Mouse (Mus musculus): ENCODE data around the gene Carns1. TPM values are rescaled to one million over a fixed set of nuclear protein-coding genes. Genes with fewer than 3 reads are reported as not detected.

The Carns1 gene
- polyA plus RNA-seq, 1 experiment from 2014 or later, result 0.89 TPM

GRCm38 (mm10) chr19:4170723-4171392 is 4.4 kb downstream of the Carns1 start:
- peaks cover 6% of the 10 kb centered on the region for H3K4me1 ChIP-seq (replicated peaks; ENCODE audit: control insufficient read depth, insufficient read depth, low read length)
- 86% methylated on average over 10 of the region's 10 CpGs for WGBS
- no peak overlapping the region for H3K27ac ChIP-seq (ENCODE audit: low read depth, low read length)
- no peak for ATAC-seq (replicated peaks; ENCODE audit: low FRiP score)
- H3K9ac ChIP-seq (ENCODE audit: low read depth, low read length), result no peak overlapping the region
- no peak overlapping the region for H3K4me3 ChIP-seq (ENCODE audit: low read depth, low read length)
- no peaks in the 10 kb centered on the region for H3K9me3 ChIP-seq (ENCODE audit: control insufficient read depth, low read length)
- H3K4me2 ChIP-seq, result no peak overlapping the region
- H3K27me3 ChIP-seq (replicated peaks; ENCODE audit: control insufficient read depth, insufficient read depth, low read length), result no peaks in the 10 kb centered on the region
- no peaks in the 10 kb centered on the region for H3K36me3 ChIP-seq (ENCODE audit: control insufficient read depth, insufficient read depth, low read length)
- no peak for DNase-seq (ENCODE audit: low spot score)

GRCm38 (mm10) chr19:4169810-4170209 is 5.5 kb downstream of the Carns1 start:
- Histone ChIP-seq H3K9ac (ENCODE audit: low read depth, low read length) (peak overlapping the region; percentile 85), H3K4me3 (ENCODE audit: low read depth, low read length) (peak overlapping the region; percentile 53), H3K36me3 (ENCODE audit: control insufficient read depth, insufficient read depth, low read length) (no peaks in the 10 kb centered on the region), H3K27ac (ENCODE audit: low read depth, low read length) (peak overlapping the region; percentile 70), H3K27me3 (replicated peaks; ENCODE audit: control insufficient read depth, insufficient read depth, low read length) (no peaks in the 10 kb centered on the region), H3K4me1 (replicated peaks; ENCODE audit: control insufficient read depth, insufficient read depth, low read length) (peaks cover 6% of the 10 kb centered on the region), H3K9me3 (ENCODE audit: control insufficient read depth, low read length) (no peaks in the 10 kb centered on the region), H3K4me2 (peak overlapping the region; percentile 98)
- no peak; the same call in 1 of the 2 replicates for ATAC-seq (replicated peaks; ENCODE audit: low FRiP score)
- no peak for DNase-seq (ENCODE audit: low spot score)
- WGBS, result 10% methylated on average over 27 of the region's 27 CpGs

- peak; percentile 94 for ATAC-seq (replicated peaks; ENCODE audit: low FRiP score)
- peak; percentile 99 for DNase-seq (ENCODE audit: low spot score)
- WGBS, result under 1% methylated on average over 43 of the region's 43 CpGs
Observed at GRCm38 (mm10) chr19:4169378-4169784, 5.9 kb downstream of the Carns1 start.

GRCm38 (mm10) chr19:4166678-4167476 is 8.4 kb downstream of the Carns1 start:
- Histone ChIP-seq H3K9me3 (ENCODE audit: control insufficient read depth, low read length) (no peaks in the 10 kb centered on the region), H3K27ac (ENCODE audit: low read depth, low read length) (no peak overlapping the region), H3K9ac (ENCODE audit: low read depth, low read length) (no peak overlapping the region), H3K4me1 (replicated peaks; ENCODE audit: control insufficient read depth, insufficient read depth, low read length) (peaks cover 14% of the 10 kb centered on the region), H3K27me3 (replicated peaks; ENCODE audit: control insufficient read depth, insufficient read depth, low read length) (no peaks in the 10 kb centered on the region), H3K36me3 (ENCODE audit: control insufficient read depth, insufficient read depth, low read length) (0 out of 2 replicates have a peak, but pooled peaks cover under 1% of the 10 kb centered on the region), H3K4me2 (no peak overlapping the region), H3K4me3 (ENCODE audit: low read depth, low read length) (no peak overlapping the region)
- ATAC-seq (replicated peaks; ENCODE audit: low FRiP score), result no peak
- 59% methylated on average over 9 of the region's 9 CpGs for WGBS
- no peak for DNase-seq (ENCODE audit: low spot score)

More at GRCm38 (mm10) chr19:4169378-4169784, 5.9 kb downstream of the Carns1 start:
- peak overlapping the region; percentile 85 for H3K9ac ChIP-seq (ENCODE audit: low read depth, low read length)
- H3K36me3 ChIP-seq (ENCODE audit: control insufficient read depth, insufficient read depth, low read length), result no peaks in the 10 kb centered on the region
- no peaks in the 10 kb centered on the region for H3K27me3 ChIP-seq (replicated peaks; ENCODE audit: control insufficient read depth, insufficient read depth, low read length)
- H3K4me2 ChIP-seq, result peak overlapping the region; percentile 98
- H3K9me3 ChIP-seq (ENCODE audit: control insufficient read depth, low read length), result no peaks in the 10 kb centered on the region
- peak overlapping the region; percentile 53 for H3K4me3 ChIP-seq (ENCODE audit: low read depth, low read length)
- peak overlapping the region; percentile 70 for H3K27ac ChIP-seq (ENCODE audit: low read depth, low read length)
- peaks cover 6% of the 10 kb centered on the region for H3K4me1 ChIP-seq (replicated peaks; ENCODE audit: control insufficient read depth, insufficient read depth, low read length)

GRCm38 (mm10) chr19:4164721-4165120 is 10.6 kb downstream of the Carns1 start:
- 75% methylated on average over 2 of the region's 2 CpGs for WGBS
- Histone ChIP-seq H3K27ac (ENCODE audit: low read depth, low read length) (no peak overlapping the region), H3K4me3 (ENCODE audit: low read depth, low read length) (no peak overlapping the region), H3K9me3 (ENCODE audit: control insufficient read depth, low read length) (no peaks in the 10 kb centered on the region), H3K27me3 (replicated peaks; ENCODE audit: control insufficient read depth, insufficient read depth, low read length) (no peaks in the 10 kb centered on the region), H3K9ac (ENCODE audit: low read depth, low read length) (no peak overlapping the region), H3K36me3 (ENCODE audit: control insufficient read depth, insufficient read depth, low read length) (peaks cover 9% of the 10 kb centered on the region), H3K4me1 (replicated peaks; ENCODE audit: control insufficient read depth, insufficient read depth, low read length) (peaks cover 8% of the 10 kb centered on the region), H3K4me2 (no peak overlapping the region)
- DNase-seq (ENCODE audit: low spot score) (no peak), ATAC-seq (replicated peaks; ENCODE audit: low FRiP score) (no peak)

- no peaks in the 10 kb centered on the region for H3K27me3 ChIP-seq (replicated peaks; ENCODE audit: control insufficient read depth, insufficient read depth, low read length)
- H3K4me3 ChIP-seq (ENCODE audit: low read depth, low read length), result no peak overlapping the region
- no peak overlapping the region for H3K27ac ChIP-seq (ENCODE audit: low read depth, low read length)
- no peak overlapping the region for H3K4me2 ChIP-seq
- no peaks in the 10 kb centered on the region for H3K9me3 ChIP-seq (ENCODE audit: control insufficient read depth, low read length)
- ATAC-seq (replicated peaks; ENCODE audit: low FRiP score) (no peak), DNase-seq (ENCODE audit: low spot score) (no peak)
- H3K9ac ChIP-seq (ENCODE audit: low read depth, low read length), result no peak overlapping the region
- WGBS, result 78% methylated on average over 3 of the region's 3 CpGs
- H3K36me3 ChIP-seq (ENCODE audit: control insufficient read depth, insufficient read depth, low read length), result peaks cover 9% of the 10 kb centered on the region
- peaks cover 7% of the 10 kb centered on the region for H3K4me1 ChIP-seq (replicated peaks; ENCODE audit: control insufficient read depth, insufficient read depth, low read length)
Observed at GRCm38 (mm10) chr19:4164100-4164499, 11.2 kb downstream of the Carns1 start.

- Histone ChIP-seq H3K27ac (ENCODE audit: low read depth, low read length) (0 out of 2 replicates have a peak overlapping the region, but pooled peaks have one; percentile 22), H3K9ac (ENCODE audit: low read depth, low read length) (peak overlapping the region; percentile 77), H3K27me3 (replicated peaks; ENCODE audit: control insufficient read depth, insufficient read depth, low read length) (no peaks in the 10 kb centered on the region), H3K4me1 (replicated peaks; ENCODE audit: control insufficient read depth, insufficient read depth, low read length) (peaks cover 7% of the 10 kb centered on the region), H3K4me2 (peak overlapping the region; percentile 94), H3K4me3 (ENCODE audit: low read depth, low read length) (peak overlapping the region; percentile 64), H3K36me3 (ENCODE audit: control insufficient read depth, insufficient read depth, low read length) (peaks cover 13% of the 10 kb centered on the region), H3K9me3 (ENCODE audit: control insufficient read depth, low read length) (no peaks in the 10 kb centered on the region)
- no peak for DNase-seq (ENCODE audit: low spot score)
- 38% methylated on average over 4 of the region's 4 CpGs for WGBS
- peak; percentile 18; the same call in 1 of the 2 replicates for ATAC-seq (replicated peaks; ENCODE audit: low FRiP score)
Observed at GRCm38 (mm10) chr19:4163543-4163887, 11.8 kb downstream of the Carns1 start.

GRCm38 (mm10) chr19:4162646-4163542 is 12.4 kb downstream of the Carns1 start, which contains the start of gene Rps6kb2:
Gene Rps6kb2 (minus strand): TSS chr19:4163354.
- H3K9me3 ChIP-seq (ENCODE audit: control insufficient read depth, low read length), result no peaks in the 10 kb centered on the region
- peak within 1 kb of the TSS; percentile 64 for H3K4me3 ChIP-seq (ENCODE audit: low read depth, low read length)
- H3K4me1 ChIP-seq (replicated peaks; ENCODE audit: control insufficient read depth, insufficient read depth, low read length), result peaks cover 7% of the 10 kb centered on the region
- peak; percentile 91 for DNase-seq (ENCODE audit: low spot score)
- ATAC-seq (replicated peaks; ENCODE audit: low FRiP score), result peak; percentile 85
- H3K27ac ChIP-seq (ENCODE audit: low read depth, low read length), result 0 out of 2 replicates have a peak within 1 kb of the TSS, but pooled peaks have one; percentile 22
- 7% methylated on average over 42 of the region's 42 CpGs for WGBS
- peaks cover 18% of the 10 kb centered on the region for H3K36me3 ChIP-seq (ENCODE audit: control insufficient read depth, insufficient read depth, low read length)
- peak within 1 kb of the TSS; percentile 94 for H3K4me2 ChIP-seq
- H3K27me3 ChIP-seq (replicated peaks; ENCODE audit: control insufficient read depth, insufficient read depth, low read length), result no peaks in the 10 kb centered on the region
- peak within 1 kb of the TSS; percentile 77 for H3K9ac ChIP-seq (ENCODE audit: low read depth, low read length)
